Mouse (Mus musculus) stomach, embryonic 14.5 days (tissue): ENCODE results near the gene Krtap26-1. TPM values are rescaled to one million over a fixed set of nuclear protein-coding genes. Genes with fewer than 3 reads are reported as not detected.
A peak's percentile ranks its signal among the peaks of the same experiment; 100 is the strongest.

ENCODE experiments used
- ATAC-seq: fragments of 200-750 bp; cut with Nextera tagmentation; 2 replicates; pipeline ENCODE4 v1.8.0; 2017; ENCODE audit warnings: low read depth, moderate TSS enrichment; ENCODE audit not compliant: insufficient number of reproducible peaks, insufficient read depth, low FRiP score
- H3K27ac ChIP-seq: fragments of 300-500 bp; sonication (generic); 2 replicates; pipeline ENCODE4 v1.5.1; 2014; ENCODE audit warnings: mild to moderate bottlenecking, low read length, moderate library complexity, mixed read lengths
- H3K27me3 ChIP-seq: fragments of 300-500 bp; sonication (generic); 2 replicates; pipeline ENCODE4 v1.6.1; 2014; ENCODE audit warnings: low read length, control low read depth, mixed read lengths; ENCODE audit not compliant: control insufficient read depth, insufficient read depth
- H3K36me3 ChIP-seq: fragments of 300-500 bp; sonication (generic); 2 replicates; pipeline ENCODE4 v1.6.1; 2014; ENCODE audit warnings: mild to moderate bottlenecking, control low read depth, low read length, moderate library complexity, mixed read lengths; ENCODE audit not compliant: control insufficient read depth, insufficient read depth
- H3K4me1 ChIP-seq: fragments of 300-500 bp; sonication (generic); 2 replicates; pipeline ENCODE4 v1.6.1; 2014; ENCODE audit warnings: low read length, control low read depth, mixed read lengths; ENCODE audit not compliant: control insufficient read depth, insufficient read depth
- H3K4me2 ChIP-seq: fragments of 300-500 bp; sonication (generic); replicated peaks from 2 replicates; pipeline ENCODE4 v1.6.1; 2014; ENCODE audit warnings: low read depth, low read length, control low read depth
- H3K4me3 ChIP-seq: fragments of 300-500 bp; sonication (generic); 2 replicates; pipeline ENCODE4 v1.5.1; 2014; ENCODE audit warnings: low read depth, low read length, control low read depth
- H3K9ac ChIP-seq: fragments of 300-500 bp; sonication (generic); replicated peaks from 2 replicates; pipeline ENCODE4 v1.6.1; 2014; ENCODE audit warnings: low read depth, mild to moderate bottlenecking, control low read depth, low read length, moderate library complexity, mixed read lengths
- H3K9me3 ChIP-seq: fragments of 300-500 bp; sonication (generic); 2 replicates; pipeline ENCODE4 v1.6.1; 2016; ENCODE audit warnings: low read depth, low read length, control low read depth; ENCODE audit not compliant: control insufficient read depth
- WGBS: fragments of 180-500 bp; shearing (Covaris S2); extraction: QIAGEN DNeasy Blood & Tissue Kit; methylation state at CpG from one replicate; pipeline ENCODE4 v1.1.7; 2014; 5-methylcytosine and 5-hydroxymethylcytosine counted together
- polyA plus RNA-seq: library from polyadenylated mRNA; unstranded; fragments of >200 nt; fragmentation: Nextera tagmentation; extraction: Ambion mirVana; gene quantifications from 2 replicates; pipeline ENCODE4 v1.2.1, GENCODE M21; 2014

The Krtap26-1 gene
- polyA plus RNA-seq, 1 experiment from 2014 or later: not detected

DNA sequence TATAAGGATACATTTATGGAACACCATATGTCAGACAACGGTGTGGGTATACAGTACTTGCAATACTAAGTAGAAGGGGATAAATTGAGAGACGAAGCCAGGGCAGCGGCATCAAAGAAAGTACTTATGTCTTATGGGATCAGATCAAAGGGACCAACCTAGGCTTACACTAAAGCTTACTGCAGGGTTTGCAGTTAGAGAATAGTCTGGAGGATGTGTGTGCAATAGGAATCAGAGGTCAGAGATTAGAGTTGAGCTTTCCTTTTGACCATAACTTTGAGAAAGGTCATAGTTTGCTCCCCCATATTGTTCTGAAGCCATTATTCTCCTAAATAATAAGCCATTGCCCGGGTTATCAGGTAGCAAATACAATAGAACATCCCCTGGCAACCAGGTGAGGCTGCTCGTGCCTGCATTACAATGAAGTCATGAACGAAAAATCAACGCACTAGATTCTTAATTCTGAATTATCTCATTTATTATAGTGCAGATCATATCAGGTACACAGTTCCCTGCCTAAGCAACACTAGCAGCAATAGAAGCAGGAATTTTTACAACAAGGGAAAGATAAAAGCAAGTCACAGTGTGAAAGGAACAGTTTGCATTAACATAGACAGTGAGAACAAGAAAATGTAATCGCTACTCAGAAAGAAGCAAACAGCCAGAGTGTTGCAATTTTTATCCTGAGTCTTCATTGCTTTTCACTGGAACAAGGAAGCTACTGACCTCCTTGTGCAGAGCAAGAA, 1.1 kb downstream of the Krtap26-1 start:
- no peak overlapping the region for H3K27ac ChIP-seq
- H3K27me3 ChIP-seq: no peaks in the 10 kb centered on the region
- 65% methylated on average over 8 of the region's 8 CpGs for WGBS
- no peak overlapping the region for H3K4me2 ChIP-seq
- no peak overlapping the region for H3K9ac ChIP-seq
- H3K36me3 ChIP-seq: no peaks in the 10 kb centered on the region
- ATAC-seq: no peak
- H3K4me3 ChIP-seq: no peak overlapping the region
- no peaks in the 10 kb centered on the region for H3K4me1 ChIP-seq
- H3K9me3 ChIP-seq: no peaks in the 10 kb centered on the region

GRCm38 (mm10) chr16:88640053-88640452, 7.5 kb downstream of the Krtap26-1 start:
- ATAC-seq: no peak

GRCm38 (mm10) chr16:88635142-88635541, 12.5 kb downstream of the Krtap26-1 start:
- Histone ChIP-seq H3K36me3 (no peaks in the 10 kb centered on the region), H3K9me3 (no peaks in the 10 kb centered on the region), H3K27ac (no peak overlapping the region), H3K4me1 (no peaks in the 10 kb centered on the region), H3K4me3 (no peak overlapping the region), H3K9ac (no peak overlapping the region), H3K27me3 (no peaks in the 10 kb centered on the region), H3K4me2 (no peak overlapping the region)
- 39% methylated on average over 4 of the region's 4 CpGs for WGBS
- ATAC-seq: no peak

More at GRCm38 (mm10) chr16:88640053-88640452, 7.5 kb downstream of the Krtap26-1 start:
- Histone ChIP-seq H3K4me3 (no peak overlapping the region), H3K27ac (no peak overlapping the region), H3K9me3 (no peaks in the 10 kb centered on the region), H3K9ac (no peak overlapping the region), H3K4me1 (no peaks in the 10 kb centered on the region), H3K4me2 (no peak overlapping the region), H3K27me3 (no peaks in the 10 kb centered on the region), H3K36me3 (no peaks in the 10 kb centered on the region)
- WGBS: 82% methylated on average over 3 of the region's 3 CpGs

- Histone ChIP-seq H3K9me3 (no peaks in the 10 kb centered on the region), H3K36me3 (no peaks in the 10 kb centered on the region), H3K4me1 (no peaks in the 10 kb centered on the region), H3K27ac (no peak overlapping the region), H3K4me3 (no peak overlapping the region), H3K9ac (no peak overlapping the region), H3K27me3 (no peaks in the 10 kb centered on the region), H3K4me2 (no peak overlapping the region)
- peak; percentile 85 for ATAC-seq
- 32% methylated on average over 4 of the region's 4 CpGs for WGBS
Measured at GRCm38 (mm10) chr16:88631474-88631873, 16.1 kb downstream of the Krtap26-1 start.

DNA sequence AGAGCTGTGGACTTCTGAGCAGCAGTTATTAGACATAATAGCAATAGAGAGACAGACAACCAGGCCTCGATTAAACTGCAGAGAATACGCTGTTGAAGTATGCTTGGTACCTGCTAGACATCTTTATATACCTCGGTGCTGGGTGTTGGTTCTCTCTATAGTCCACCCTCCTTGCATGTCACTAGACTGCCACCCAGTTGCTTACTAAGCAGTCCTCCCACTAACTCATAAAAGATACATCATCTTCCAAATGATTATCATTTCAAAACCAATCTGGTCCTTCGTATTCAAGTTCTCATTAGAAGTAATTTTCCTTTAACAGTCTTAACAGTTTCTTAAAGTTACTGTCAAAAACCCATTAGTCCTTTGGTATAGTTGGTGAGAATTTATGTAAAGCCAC, 20.0 kb downstream of the Krtap26-1 start, which contains the start of gene 2310079G19Rik:
TSS of gene 2310079G19Rik (minus strand) at position 101 of the 400 bp plus-strand sequence.
- Histone ChIP-seq H3K4me3 (no peak within 1 kb of the TSS), H3K9me3 (no peaks in the 10 kb centered on the region), H3K4me2 (no peak within 1 kb of the TSS), H3K36me3 (no peaks in the 10 kb centered on the region), H3K27me3 (no peaks in the 10 kb centered on the region), H3K4me1 (no peaks in the 10 kb centered on the region), H3K27ac (no peak within 1 kb of the TSS), H3K9ac (no peak within 1 kb of the TSS)
- ATAC-seq: no peak
- WGBS: 90% methylated on average over 4 of the region's 4 CpGs

GRCm38 (mm10) chr16:88612712-88613111, 34.9 kb downstream of the Krtap26-1 start:
- H3K9ac ChIP-seq: no peak overlapping the region
- H3K4me3 ChIP-seq: no peak overlapping the region
- no peaks in the 10 kb centered on the region for H3K4me1 ChIP-seq
- WGBS: 75% methylated on average over 4 of the region's 4 CpGs
- H3K4me2 ChIP-seq: no peak overlapping the region
- H3K27me3 ChIP-seq: no peaks in the 10 kb centered on the region
- no peaks in the 10 kb centered on the region for H3K36me3 ChIP-seq
- no peak overlapping the region for H3K27ac ChIP-seq
- H3K9me3 ChIP-seq: no peaks in the 10 kb centered on the region
- no peak for ATAC-seq

DNA sequence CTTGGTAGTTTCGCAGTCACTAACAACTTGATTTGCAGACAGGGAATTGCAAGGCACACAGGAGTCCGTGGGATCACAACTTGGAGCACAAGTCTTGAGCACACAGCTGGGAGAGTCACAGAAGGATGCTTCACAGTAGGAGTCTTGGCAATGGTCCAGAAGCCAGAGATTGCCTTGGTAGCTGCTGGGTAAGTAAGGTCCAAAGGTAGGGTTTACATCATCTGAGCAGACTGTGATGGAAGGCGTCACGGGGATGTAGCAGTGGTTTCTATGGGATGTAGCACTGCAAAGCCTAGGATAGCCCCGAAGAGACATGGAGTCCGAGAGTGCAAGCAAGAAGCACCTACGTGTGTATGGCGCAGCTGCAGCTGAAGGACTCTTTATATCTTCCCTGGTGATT, 35.7 kb downstream of the Krtap26-1 start, which contains the start of gene Krtap24-1:
TSS of gene Krtap24-1 (minus strand) at position 358 of the 400 bp plus-strand sequence.
- Histone ChIP-seq H3K4me2 (no peak within 1 kb of the TSS), H3K27ac (no peak within 1 kb of the TSS), H3K9me3 (no peaks in the 10 kb centered on the region), H3K27me3 (no peaks in the 10 kb centered on the region), H3K4me3 (no peak within 1 kb of the TSS), H3K4me1 (no peaks in the 10 kb centered on the region), H3K36me3 (no peaks in the 10 kb centered on the region), H3K9ac (no peak within 1 kb of the TSS)
- 93% methylated on average over 8 of the region's 8 CpGs for WGBS
- ATAC-seq: no peak

GRCm38 (mm10) chr16:88604570-88604969, 43.0 kb downstream of the Krtap26-1 start:
- no peaks in the 10 kb centered on the region for H3K36me3 ChIP-seq
- H3K9me3 ChIP-seq: no peaks in the 10 kb centered on the region
- ATAC-seq: no peak
- H3K27me3 ChIP-seq: no peaks in the 10 kb centered on the region
- no peak overlapping the region for H3K4me2 ChIP-seq
- no peak overlapping the region for H3K27ac ChIP-seq
- 87% methylated on average over 6 of the region's 6 CpGs for WGBS
- H3K4me3 ChIP-seq: no peak overlapping the region
- H3K4me1 ChIP-seq: no peaks in the 10 kb centered on the region
- no peak overlapping the region for H3K9ac ChIP-seq

- ATAC-seq: no peak
Measured at GRCm38 (mm10) chr16:88602464-88602863, 45.1 kb downstream of the Krtap26-1 start.

More at GRCm38 (mm10) chr16:88602464-88602863, 45.1 kb downstream of the Krtap26-1 start:
- 74% methylated on average over 1 of the region's 1 CpGs for WGBS
- no peaks in the 10 kb centered on the region for H3K4me1 ChIP-seq
- no peak overlapping the region for H3K4me2 ChIP-seq
- no peaks in the 10 kb centered on the region for H3K27me3 ChIP-seq
- H3K4me3 ChIP-seq: no peak overlapping the region
- no peaks in the 10 kb centered on the region for H3K36me3 ChIP-seq
- H3K9me3 ChIP-seq: no peaks in the 10 kb centered on the region
- no peak overlapping the region for H3K9ac ChIP-seq
- no peak overlapping the region for H3K27ac ChIP-seq
